Mouse (Mus musculus) liver, adult 2 months (tissue): ENCODE results near the gene Cd52.

ENCODE experiments used
- CTCF ChIP-seq: fragments of 200-500 bp; IDR thresholded peaks from 2 replicates; pipeline ENCODE4 v1.5.1; 2011; ENCODE audit warnings: low read depth, low read length, control low read depth
- POLR2A ChIP-seq: fragments of 200-500 bp; IDR thresholded peaks from 2 replicates; pipeline ENCODE4 v1.6.1; 2011; ENCODE audit warnings: low read length, control low read depth; ENCODE audit not compliant: insufficient read depth; ENCODE audit errors: extremely low read depth

DNA sequence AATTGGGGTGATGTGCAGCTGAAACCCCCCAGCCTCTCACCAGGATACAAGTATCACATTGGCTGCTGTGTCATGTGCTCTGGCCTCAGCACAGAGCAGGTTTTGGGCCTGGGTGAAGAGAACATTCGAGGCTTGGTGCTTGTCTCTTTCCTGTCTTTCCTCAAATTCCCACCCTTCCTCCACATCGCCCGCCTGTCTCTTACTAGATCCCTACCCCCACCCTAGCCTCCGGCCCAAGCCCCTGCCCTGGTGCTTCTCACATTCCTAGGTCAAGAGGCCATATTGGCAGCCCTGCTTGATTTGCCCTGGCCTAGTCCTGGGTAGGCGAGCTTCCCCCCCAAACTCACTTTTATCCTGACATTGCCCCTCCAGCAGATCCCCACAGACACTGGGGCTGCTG is 24.2 kb upstream of the Cd52 start:
- TF ChIP-seq POLR2A (no peak), CTCF (no peak)
